Mouse (Mus musculus): ENCODE measurements around the gene Clasp1. TPM values are rescaled to one million over a fixed set of nuclear protein-coding genes. Genes with fewer than 3 reads are reported as not detected.
A peak's percentile ranks its signal among the peaks of the same experiment; 100 is the strongest.

Gene Clasp1
- total and polyA plus RNA-seq, 3 experiments: 32.0 to 53.2 (median 42.2) TPM

- Histone ChIP-seq H3K4me3 (replicated peaks in 1 of 3; ENCODE audit: low read depth in 2 of 3, low read length in 2 of 3, poor library complexity in 1 of 3) (peak overlapping the region; percentile 86 to 97 (median 91)), H3K4me2 (ENCODE audit: insufficient read depth, low read depth, poor library complexity, severe bottlenecking) (peak overlapping the region; percentile 83), H3K79me2 (replicated peaks; ENCODE audit: control insufficient read depth, extremely low read depth, insufficient read depth, poor library complexity, severe bottlenecking) (peaks cover 55% of the 10 kb centered on the region), H3K4me1 (ENCODE audit: control insufficient read depth in 1 of 2, insufficient read depth in 2 of 2) (peaks cover 8 to 42% of the 10 kb centered on the region in 2 experiments), H3K36me3 (replicated peaks in 1 of 2; ENCODE audit: control insufficient read depth in 1 of 2, insufficient read depth in 1 of 2, low read length in 1 of 2) (peaks cover 8 to 40% of the 10 kb centered on the region in 2 experiments), H3K9ac (ENCODE audit: insufficient read depth, low read depth) (peak overlapping the region; percentile 97), H3K9me3 (replicated peaks; ENCODE audit: low read length) (no peaks in the 10 kb centered on the region), H3K27ac (ENCODE audit: insufficient read depth, low read depth) (peak overlapping the region; percentile 63; the same call in 1 of the 2 replicates), H3K27me3 (replicated peaks) (no peaks in the 10 kb centered on the region)
- no peak for TF ChIP-seq ZKSCAN1 (IDR thresholded peaks at IDR 0.05; ENCODE audit: borderline replicate concordance, low read depth, low read length)
- no peak for TF ChIP-seq MAX (IDR thresholded peaks at IDR 0.05; ENCODE audit: low read length)
- TF ChIP-seq ELF1 (IDR thresholded peaks at IDR 0.05; ENCODE audit: low read depth, low read length): no peak
- no peak for TF ChIP-seq MXI1 (IDR thresholded peaks at IDR 0.05; ENCODE audit: low read depth, low read length)
- no peak for TF ChIP-seq MEF2A (IDR thresholded peaks at IDR 0.05; ENCODE audit: borderline replicate concordance, low read depth, low read length)
- TF ChIP-seq CHD2 (IDR thresholded peaks at IDR 0.05; ENCODE audit: low read length): no peak
- no peak for TF ChIP-seq JUND (conservative IDR thresholded peaks at IDR 0.05; ENCODE audit: low read depth, low read length)
- TF ChIP-seq POLR2A (IDR thresholded peaks at IDR 0.05; ENCODE audit: low read depth, low read length): no peak
- no peak for TF ChIP-seq NRF1 (IDR thresholded peaks at IDR 0.05; ENCODE audit: low read depth, low read length)
- no peak for TF ChIP-seq PAX5 (IDR thresholded peaks at IDR 0.05; ENCODE audit: low read length)
- no peak for TF ChIP-seq JUN (IDR thresholded peaks at IDR 0.05; ENCODE audit: insufficient read depth, low read depth, low read length)
- TF ChIP-seq E2F4 (IDR thresholded peaks at IDR 0.05; ENCODE audit: insufficient replicate concordance, low read depth, low read length): no peak
- no peak for TF ChIP-seq RCOR1 (conservative IDR thresholded peaks at IDR 0.05; ENCODE audit: low read depth, low read length)
- TF ChIP-seq SMC3 (IDR thresholded peaks at IDR 0.05; ENCODE audit: low read depth, low read length): no peak
- in situ Hi-C loops (cut with MboI; ENCODE audit: low pct_ligation_motif_present, low pct_unique_long_range_greater_than_20kb, low sequenced_read_pairs) (loop anchor here (5.0 kb wide), 1 partner anchor 72 kb away; no protein-coding TSS in a partner anchor), dilution Hi-C loops (cut with MboI; ENCODE audit: extremely low pct_ligation_motif_present, extremely low pct_unique_long_range_greater_than_20kb, low sequenced_read_pairs) (no loop called here)
- no peak for DNase-seq (ENCODE audit: extremely low read depth)
Observed at GRCm38 (mm10) chr1:118390266-118390660, 1.4 kb downstream of the Clasp1 start.

- dilution Hi-C loops (cut with MboI; ENCODE audit: extremely low pct_ligation_motif_present, extremely low pct_unique_long_range_greater_than_20kb, low sequenced_read_pairs): no loop called here
Observed at GRCm38 (mm10) chr1:118390871-118391387, 2.1 kb downstream of the Clasp1 start.

More at GRCm38 (mm10) chr1:118390871-118391387, 2.1 kb downstream of the Clasp1 start:
- peak; percentile 57 for TF ChIP-seq ZNF384 (IDR thresholded peaks at IDR 0.05; ENCODE audit: low read depth, low read length)
- TF ChIP-seq KAT2A (IDR thresholded peaks at IDR 0.05; ENCODE audit: insufficient replicate concordance, low read length): no peak
- TF ChIP-seq JUND (conservative IDR thresholded peaks at IDR 0.05; ENCODE audit: low read depth, low read length): no peak
- Histone ChIP-seq H3K79me2 (replicated peaks; ENCODE audit: control insufficient read depth, extremely low read depth, insufficient read depth, poor library complexity, severe bottlenecking) (peaks cover 61% of the 10 kb centered on the region), H3K36me3 (replicated peaks in 1 of 2; ENCODE audit: control insufficient read depth in 1 of 2, insufficient read depth in 1 of 2, low read length in 1 of 2) (peaks cover 8 to 45% of the 10 kb centered on the region in 2 experiments), H3K27ac (ENCODE audit: insufficient read depth, low read depth) (no peak overlapping the region), H3K9ac (ENCODE audit: insufficient read depth, low read depth) (no peak overlapping the region), H3K4me2 (ENCODE audit: insufficient read depth, low read depth, poor library complexity, severe bottlenecking) (peak overlapping the region; percentile 83; the same call in 1 of the 2 replicates), H3K9me3 (replicated peaks; ENCODE audit: low read length) (no peaks in the 10 kb centered on the region), H3K27me3 (replicated peaks) (no peaks in the 10 kb centered on the region), H3K4me1 (ENCODE audit: control insufficient read depth in 1 of 2, insufficient read depth in 2 of 2) (peaks cover 8 to 44% of the 10 kb centered on the region in 2 experiments), H3K4me3 (replicated peaks in 1 of 3; ENCODE audit: low read depth in 2 of 3, low read length in 2 of 3, poor library complexity in 1 of 3) (peak overlapping the region in 2 of 3 experiments; percentile 86 to 91)
- no peak for DNase-seq (ENCODE audit: extremely low read depth)
- in situ Hi-C loops (cut with MboI; ENCODE audit: low pct_ligation_motif_present, low pct_unique_long_range_greater_than_20kb, low sequenced_read_pairs): loop anchor here (5.0 kb wide), 1 partner anchor 71 kb away; no protein-coding TSS in a partner anchor
